Mouse (Mus musculus) colon, adult 2 months (tissue): ENCODE results near the gene Tmem59l. TPM values are rescaled to one million over a fixed set of nuclear protein-coding genes. Genes with fewer than 3 reads are reported as not detected.

Experiments
- polyA plus RNA-seq: library from polyadenylated mRNA; depleted of rRNA; stranded (reverse); fragments of >200 nt; gene quantifications from 2 replicates; pipeline ENCODE4 v1.2.3, GENCODE M21; 2012; rRNA removed

Tmem59l gene
- polyA plus RNA-seq: 4.8 TPM in 2 replicates

DNA sequence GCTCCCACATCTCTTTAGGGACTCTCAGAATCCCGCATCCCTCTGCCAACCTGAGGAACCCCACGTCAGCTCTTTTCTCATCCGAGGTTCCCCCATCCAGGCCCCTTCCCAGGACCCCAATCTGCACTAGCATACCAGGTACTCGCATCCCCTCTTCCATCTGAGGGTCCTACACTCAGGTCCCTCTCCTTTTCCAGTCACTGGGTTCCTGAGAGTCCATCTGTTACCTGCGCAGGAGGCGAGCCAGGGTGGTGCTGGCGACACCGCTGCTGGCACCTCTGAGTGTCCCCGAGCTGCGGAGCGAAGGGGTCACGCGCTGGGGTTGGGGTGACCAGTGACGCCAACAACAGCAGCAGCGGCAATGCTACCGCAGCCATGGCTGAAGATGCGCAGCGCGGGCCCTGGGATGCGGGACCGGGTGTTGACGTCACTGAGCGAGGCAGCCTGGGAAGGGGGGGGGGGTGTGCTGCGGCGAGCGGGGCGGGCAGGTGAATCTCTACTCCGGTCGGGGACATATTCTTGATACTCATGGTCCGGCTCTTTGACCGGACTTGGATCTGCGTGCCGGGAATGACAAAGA lies at the start of gene Tmem59l:
Gene Tmem59l (minus strand): TSS at position 418 of the 580 bp plus-strand sequence.

DNA sequence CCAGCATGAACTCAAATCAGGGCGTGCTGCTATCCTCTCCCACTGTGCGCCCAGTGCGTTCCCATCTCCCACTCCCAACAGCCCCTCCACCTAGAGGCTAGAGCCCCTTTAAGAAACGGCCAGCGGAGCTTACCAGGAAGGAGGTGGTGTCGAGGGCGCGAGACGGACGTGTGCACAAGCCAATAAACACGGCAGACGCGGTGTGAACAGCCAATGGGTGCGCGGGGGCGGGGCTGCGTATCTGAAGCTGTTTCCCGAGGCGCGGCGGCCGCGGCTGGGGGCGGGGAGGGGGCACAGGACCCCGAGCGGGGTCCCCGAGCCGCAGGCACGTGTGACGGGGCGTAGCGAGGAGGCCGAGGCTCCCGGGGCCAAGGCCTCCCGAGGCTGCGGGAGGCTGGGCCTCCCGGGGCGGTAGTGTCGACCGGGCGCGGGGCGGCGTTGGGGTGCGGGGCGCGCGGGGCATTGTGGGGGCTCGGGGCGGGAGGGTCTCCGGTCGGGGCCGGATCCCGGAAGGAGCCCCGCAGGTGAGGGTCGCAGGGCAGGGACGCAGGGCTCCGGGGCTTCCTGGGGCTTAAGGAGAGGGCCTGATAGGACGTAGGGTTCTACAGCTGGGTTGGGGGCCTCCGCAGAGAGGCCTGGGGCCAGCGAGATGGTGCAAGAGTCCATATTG lies 40.5 kb upstream of the Tmem59l start, which contains the start of the genes Fkbp8 and Kxd1:
Gene Fkbp8 (plus strand): TSS at position 213 of the 670 bp plus-strand sequence.
Gene Kxd1 (minus strand): TSS at position 445 of the 670 bp plus-strand sequence.

DNA sequence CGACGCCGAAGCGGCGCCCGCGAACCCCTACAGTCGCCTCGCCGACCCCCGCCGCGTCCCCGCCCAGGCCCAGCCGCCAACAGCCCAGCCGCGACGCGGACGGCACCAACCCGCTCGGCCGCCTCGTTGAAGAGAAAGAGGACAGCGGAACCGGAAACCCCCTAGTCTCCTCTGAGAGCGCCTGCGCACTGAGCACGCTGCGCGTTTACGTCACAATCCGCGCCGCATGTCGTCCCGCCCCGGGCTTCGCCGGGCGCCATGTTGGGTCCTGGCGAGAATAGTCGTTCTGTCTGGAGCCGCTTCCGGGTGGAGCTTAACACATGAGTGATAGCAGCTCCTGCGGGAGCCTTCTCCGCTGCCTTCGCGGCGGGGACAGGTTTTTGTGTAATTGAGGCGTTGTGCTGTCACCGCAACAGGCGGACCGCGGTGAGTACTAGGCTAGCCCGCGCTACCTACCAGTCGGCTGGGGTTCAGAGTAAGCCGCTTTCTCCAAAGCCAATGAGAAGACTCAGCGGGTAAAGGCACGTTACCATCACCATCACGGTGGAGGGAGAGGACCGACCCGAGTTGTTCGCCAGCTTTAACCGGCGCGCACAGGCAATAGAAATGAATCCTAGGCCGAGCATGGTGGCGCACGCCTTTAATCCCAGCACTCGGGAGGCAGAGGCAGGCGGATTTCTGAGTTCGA lies 23.2 kb upstream of the Tmem59l start, which contains the start of gene Uba52:
Gene Uba52 (minus strand): TSS at position 574 of the 688 bp plus-strand sequence.

DNA sequence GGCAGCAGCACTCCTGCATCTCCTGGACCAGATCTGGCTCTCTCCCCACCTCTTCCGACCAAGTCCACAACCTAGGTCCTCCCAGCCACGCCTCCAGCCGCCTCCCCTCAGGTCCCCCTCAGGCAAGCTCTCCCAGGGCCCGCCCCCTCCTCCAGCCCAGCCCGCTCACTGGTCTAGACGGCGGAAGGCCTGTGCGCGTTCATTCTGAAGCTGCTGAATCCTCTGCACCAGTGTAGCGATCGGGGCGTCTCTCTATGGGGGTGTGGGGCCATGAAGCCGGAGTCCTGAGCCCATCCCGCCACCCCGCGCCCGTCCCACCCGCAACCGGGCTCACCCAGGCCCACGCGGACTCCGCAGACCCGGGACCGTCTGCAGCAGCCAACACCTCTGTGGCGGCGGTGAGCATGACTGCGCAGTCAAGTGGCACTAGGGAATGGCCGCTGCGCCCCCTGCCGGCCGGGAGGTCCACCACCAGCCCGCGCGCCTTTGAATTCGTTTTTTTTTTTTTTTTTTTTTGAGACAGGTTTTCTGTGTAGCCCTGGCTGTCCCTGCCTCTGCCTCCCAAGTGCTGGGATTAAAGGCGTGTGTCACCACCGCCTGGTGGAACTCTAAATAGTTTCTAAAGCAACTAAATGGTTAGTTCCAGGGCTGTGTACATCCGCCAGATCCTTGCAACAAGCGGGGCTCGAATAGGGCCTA lies 19.3 kb upstream of the Tmem59l start, which contains the start of gene Rex1bd:
Gene Rex1bd (minus strand): TSS at position 425 of the 699 bp plus-strand sequence.

DNA sequence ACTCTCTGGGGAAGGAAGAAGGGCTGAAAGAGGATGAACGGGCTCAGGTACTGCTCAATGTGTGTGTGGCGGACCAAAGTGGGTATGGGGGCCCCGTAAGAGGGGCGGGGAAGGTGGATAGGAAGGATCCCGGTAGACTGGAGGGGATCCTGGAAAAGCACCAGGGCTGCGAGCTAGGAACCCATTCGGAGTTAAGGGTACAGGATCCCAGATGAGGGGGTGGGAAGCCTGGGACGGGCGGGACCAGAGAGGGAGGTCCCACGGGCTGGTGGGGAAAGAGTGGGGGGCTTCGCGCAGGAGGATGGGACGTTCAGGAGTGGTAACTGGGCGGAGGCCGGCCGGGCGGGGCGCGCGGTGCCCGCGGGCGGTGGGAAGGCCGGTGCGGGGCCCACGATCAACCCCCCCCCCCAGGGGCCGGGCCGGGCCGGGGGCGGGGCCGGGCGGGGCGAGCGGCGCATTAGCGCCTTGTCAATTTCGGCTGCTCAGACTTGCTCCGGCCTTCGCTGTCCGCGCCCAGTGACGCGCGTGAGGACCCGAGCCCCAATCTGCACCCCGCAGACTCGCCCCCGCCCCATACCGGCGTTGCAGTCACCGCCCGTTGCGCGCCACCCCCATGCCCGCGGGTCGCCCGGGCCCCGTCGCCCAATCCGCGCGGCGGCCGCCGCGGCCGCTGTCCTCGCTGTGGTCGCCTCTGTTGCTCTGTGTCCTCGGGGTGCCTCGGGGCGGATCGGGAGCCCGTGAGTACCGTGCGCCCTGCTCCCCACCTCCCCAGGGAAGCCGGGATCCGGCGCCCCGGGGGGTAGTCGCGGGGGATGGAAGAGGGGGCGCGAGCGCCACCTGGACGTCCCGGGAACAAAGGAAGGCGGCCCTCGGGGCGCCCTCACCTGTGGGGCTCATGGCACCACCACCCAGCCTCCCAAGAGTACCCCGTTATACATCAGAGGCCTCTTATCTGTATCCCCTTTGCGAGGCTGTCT lies 5.8 kb upstream of the Tmem59l start, which contains the start of gene Crlf1:
Gene Crlf1 (plus strand): TSS at position 495 of the 977 bp plus-strand sequence.

DNA sequence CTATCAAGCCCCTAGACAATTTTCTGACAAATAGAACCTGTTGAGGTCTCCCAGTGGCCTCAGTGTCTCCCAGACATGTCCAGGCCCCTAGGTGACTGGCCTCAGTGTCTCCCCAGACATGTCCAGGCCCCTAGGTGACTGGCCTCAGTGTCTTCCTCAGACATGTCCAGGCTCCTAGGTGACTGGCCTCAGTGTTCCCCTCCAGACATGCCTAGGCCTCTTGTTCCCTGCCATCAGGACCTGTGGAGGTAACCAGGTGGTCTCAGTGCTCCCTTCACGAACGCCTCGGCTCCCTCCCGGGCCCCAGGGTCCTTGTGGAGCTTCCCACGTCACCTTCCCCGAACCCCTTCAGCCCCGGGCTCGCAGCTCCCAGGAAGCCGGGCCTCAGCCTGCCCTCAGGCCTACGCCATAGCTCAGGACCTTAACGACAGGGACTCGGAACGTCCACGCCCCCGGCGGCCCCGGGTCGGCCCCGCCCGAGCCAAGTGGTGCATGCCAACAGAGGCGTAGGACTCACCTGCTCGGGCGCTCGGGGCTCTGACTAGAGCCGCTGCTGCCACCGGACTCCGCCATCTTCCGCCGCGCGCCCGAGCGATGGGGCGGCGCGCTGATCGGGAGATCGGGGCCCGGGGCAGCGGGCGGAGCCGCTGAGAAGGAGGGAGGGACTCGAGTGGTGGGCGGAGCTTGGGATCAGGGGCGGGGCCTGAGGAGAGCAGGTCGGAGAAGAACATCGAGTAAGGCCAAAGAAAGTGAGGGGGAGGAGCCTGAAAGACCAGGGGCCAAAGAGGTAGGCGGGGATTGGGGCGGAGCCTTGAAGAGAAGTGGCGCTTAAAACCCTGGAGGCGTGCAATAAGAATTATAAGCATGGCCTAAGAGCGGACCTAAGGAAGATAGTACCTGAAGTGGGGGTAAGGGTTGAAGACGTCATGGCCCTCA lies 10.6 kb downstream of the Tmem59l start, which contains the start of gene Klhl26:
Gene Klhl26 (minus strand): TSS at position 636 of the 936 bp plus-strand sequence.

DNA sequence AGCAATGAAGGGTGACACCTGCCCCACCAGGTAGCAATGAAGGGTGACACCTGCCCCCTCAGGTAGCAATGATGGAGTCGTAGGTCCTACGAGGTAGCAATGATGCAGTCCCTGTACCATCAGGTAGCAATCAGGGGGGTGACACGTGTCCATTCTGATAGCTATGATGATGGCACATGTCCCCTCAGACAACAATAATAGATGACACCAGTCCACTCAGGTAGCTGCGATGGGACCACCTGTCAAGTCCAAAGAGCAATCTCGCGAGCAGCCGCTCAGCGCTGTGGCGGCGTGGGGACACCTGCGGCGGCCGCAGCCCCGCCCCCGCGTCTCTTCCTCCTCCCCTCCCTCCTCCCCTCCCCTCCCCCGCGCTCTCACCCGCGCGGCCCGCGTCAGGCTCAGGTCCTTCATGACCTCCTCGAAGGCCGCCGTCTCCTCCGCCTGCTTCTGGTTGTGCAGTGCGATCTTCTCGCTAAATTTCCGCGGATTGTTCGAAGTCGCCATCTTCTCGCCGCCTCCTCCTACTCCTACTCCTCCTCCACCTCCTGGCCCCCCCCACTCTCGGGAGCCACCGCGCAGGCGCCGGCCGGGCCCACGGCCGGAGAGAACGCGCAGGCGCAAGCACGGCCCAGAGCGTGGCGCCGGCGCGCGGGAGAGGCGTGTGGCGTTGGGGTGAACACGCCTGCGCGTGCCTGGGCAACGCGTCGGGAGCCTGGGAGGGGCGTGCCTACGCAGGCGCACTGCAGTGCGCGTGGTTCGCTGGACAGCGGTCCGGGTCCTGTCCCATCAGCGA lies 47.9 kb downstream of the Tmem59l start, which contains the start of gene Crtc1:
Gene Crtc1 (minus strand): TSS at position 525 of the 793 bp plus-strand sequence.

Other genes starting within 250 kb of the Tmem59l start
- gene Homer3, start 204.5 kb downstream of the Tmem59l start, polyA plus RNA-seq: 14.8 and 15.3 TPM in 2 replicates
- gene Ddx49, start 184.9 kb downstream of the Tmem59l start, polyA plus RNA-seq: 50.8 and 53.9 TPM in 2 replicates
- 567 and 576 TPM in 2 replicates for gene Cope, start 184.8 kb downstream of the Tmem59l start, polyA plus RNA-seq
- gene Cers1, start 171.6 kb downstream of the Tmem59l start, polyA plus RNA-seq: 1.2 and 1.3 TPM in 2 replicates
- 1.4 and 2.2 TPM in 2 replicates for gene Gdf1, start 157.5 kb downstream of the Tmem59l start, polyA plus RNA-seq
- 39.4 and 51.9 TPM in 2 replicates for gene Upf1, start 134.1 kb downstream of the Tmem59l start, polyA plus RNA-seq
- gene Comp, start 113.8 kb downstream of the Tmem59l start, polyA plus RNA-seq: 0.34 and 1.3 TPM in 2 replicates
- 18.2 and 20.8 TPM in 2 replicates for gene Crtc1, start 47.8 kb downstream of the Tmem59l start, polyA plus RNA-seq
- gene Klhl26, start 10.4 kb downstream of the Tmem59l start, polyA plus RNA-seq: 56.4 and 63.2 TPM in 2 replicates
- 4.5 and 6.0 TPM in 2 replicates for gene Crlf1, start 5.8 kb upstream of the Tmem59l start, polyA plus RNA-seq
- 161 and 243 TPM in 2 replicates for gene Rex1bd, start 19.4 kb upstream of the Tmem59l start, polyA plus RNA-seq
- 633 and 1,054 TPM in 2 replicates for gene Uba52, start 23.4 kb upstream of the Tmem59l start, polyA plus RNA-seq
- gene Fkbp8, start 40.4 kb upstream of the Tmem59l start, polyA plus RNA-seq: 577 and 594 TPM in 2 replicates
- gene Kxd1, start 40.6 kb upstream of the Tmem59l start, polyA plus RNA-seq: 59.9 and 67.3 TPM in 2 replicates
- 35.1 and 39.9 TPM in 2 replicates for gene Ell, start 52.1 kb upstream of the Tmem59l start, polyA plus RNA-seq
- 170 and 176 TPM in 2 replicates for gene Isyna1, start 107.0 kb upstream of the Tmem59l start, polyA plus RNA-seq
- gene Ssbp4, start 121.5 kb upstream of the Tmem59l start, polyA plus RNA-seq: 312 and 345 TPM in 2 replicates
- 7.2 and 7.9 TPM in 2 replicates for gene Lrrc25, start 128.8 kb upstream of the Tmem59l start, polyA plus RNA-seq
- 19.1 and 30.3 TPM in 2 replicates for gene Gdf15, start 145.1 kb upstream of the Tmem59l start, polyA plus RNA-seq
- 57.3 and 63.9 TPM in 2 replicates for gene Pgpep1, start 173.0 kb upstream of the Tmem59l start, polyA plus RNA-seq
- 119 and 132 TPM in 2 replicates for gene Lsm4, start 185.9 kb upstream of the Tmem59l start, polyA plus RNA-seq
- 1,330 and 1,620 TPM in 2 replicates for gene Jund, start 211.6 kb upstream of the Tmem59l start, polyA plus RNA-seq
- 0.02 TPM in 1 of 2 replicates, not detected in the other for gene Iqcn, start 216.1 kb upstream of the Tmem59l start, polyA plus RNA-seq
- 112 and 176 TPM in 2 replicates for gene Gm3336, start 231.2 kb upstream of the Tmem59l start, polyA plus RNA-seq
- gene Pde4c, start 236.4 kb upstream of the Tmem59l start, polyA plus RNA-seq: 3.6 and 6.5 TPM in 2 replicates